Mouse (Mus musculus) thymus, postnatal 25 days (tissue): ENCODE results near the gene Mrc1.
"Not testable (repeated sequence)": the region's sequence is repeated elsewhere in the genome, so short reads cannot be mapped to it uniquely, and the experiment has no call there.

Source experiments
- DNase-seq: peaks from one replicate; pipeline ENCODE4 v3.0.0; 2022

Mrc1 gene

DNA sequence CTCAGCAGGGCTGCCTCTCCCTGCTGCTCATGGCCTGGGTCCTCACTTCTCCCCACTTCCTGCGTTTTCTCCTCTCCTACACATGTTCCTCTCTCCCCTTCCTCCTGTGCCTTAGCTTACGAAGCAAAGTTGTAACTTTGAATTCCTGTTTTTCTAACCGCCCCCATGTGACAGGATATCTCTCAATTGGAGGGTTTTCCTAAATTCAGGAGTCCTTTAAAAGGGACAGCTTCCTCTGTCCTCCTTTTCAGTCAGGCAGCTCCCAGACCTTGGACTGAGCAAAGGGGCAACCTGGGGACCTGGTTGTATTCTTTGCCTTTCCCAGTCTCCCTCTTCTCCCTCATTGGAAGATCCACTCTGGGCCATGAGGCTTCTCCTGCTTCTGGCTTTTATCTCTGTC lies at the start of gene Mrc1:
Gene Mrc1, plus strand, starts transcription at position 244 of the 400 bp plus-strand sequence.
- DNase-seq: no peak

DNA sequence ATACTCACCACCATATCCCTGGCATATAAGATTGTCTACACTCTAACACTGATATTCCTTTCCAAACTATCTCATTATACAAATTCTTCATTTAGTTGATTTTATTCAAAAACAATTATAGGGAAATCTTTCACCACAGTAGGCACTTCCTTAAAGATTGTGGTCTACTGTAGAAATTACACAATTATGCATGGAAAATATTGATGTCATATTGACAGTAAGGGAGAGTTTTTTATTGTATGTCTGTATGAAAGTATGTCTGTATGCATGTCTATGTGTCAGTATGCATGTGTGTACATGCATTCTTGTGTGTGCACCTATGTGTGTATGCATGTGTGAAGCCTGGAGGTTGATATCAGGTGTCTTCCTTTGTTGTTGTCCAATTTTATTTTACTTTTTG lies 44.8 kb upstream of the Mrc1 start:
- no peak for DNase-seq

DNA sequence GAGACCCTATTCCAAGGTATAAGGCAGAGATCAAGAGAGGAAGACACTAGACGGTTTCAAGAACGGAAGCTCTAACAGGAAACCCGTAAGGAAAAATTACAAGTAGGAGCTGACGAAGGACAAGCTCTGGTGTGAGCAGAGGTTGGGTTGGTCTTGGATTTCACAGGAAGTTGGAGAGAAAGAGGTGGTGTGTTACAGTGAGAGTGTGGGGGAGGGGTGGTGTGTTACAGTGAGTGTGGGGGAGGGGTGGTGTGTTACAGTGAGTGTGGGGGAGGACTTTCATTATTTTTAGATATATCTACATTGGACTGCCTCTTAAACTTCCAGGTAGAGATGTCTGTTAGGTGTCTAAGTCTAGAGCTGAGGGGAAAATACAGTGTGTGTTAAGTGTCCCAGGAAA lies 38.5 kb upstream of the Mrc1 start:
- DNase-seq: no peak

DNA sequence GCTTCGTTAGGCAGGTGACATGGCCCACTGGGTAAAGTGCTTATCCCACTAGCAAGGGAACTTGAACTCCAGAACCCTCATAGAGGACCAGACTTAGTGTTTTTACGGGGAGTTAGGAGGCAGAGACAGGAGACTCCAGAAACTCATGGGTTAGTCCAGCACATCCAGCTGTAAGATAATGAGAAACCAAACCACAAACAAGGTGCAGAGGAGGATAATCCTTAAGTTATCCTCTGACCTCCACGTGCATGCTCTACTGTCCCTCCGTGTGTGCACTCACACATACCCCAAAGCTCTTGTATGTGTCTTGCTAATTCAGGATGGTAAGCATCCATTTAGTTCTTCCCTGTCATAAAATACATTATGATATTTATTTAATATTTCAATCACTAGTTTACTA lies 37.6 kb upstream of the Mrc1 start:
- no peak for DNase-seq

DNA sequence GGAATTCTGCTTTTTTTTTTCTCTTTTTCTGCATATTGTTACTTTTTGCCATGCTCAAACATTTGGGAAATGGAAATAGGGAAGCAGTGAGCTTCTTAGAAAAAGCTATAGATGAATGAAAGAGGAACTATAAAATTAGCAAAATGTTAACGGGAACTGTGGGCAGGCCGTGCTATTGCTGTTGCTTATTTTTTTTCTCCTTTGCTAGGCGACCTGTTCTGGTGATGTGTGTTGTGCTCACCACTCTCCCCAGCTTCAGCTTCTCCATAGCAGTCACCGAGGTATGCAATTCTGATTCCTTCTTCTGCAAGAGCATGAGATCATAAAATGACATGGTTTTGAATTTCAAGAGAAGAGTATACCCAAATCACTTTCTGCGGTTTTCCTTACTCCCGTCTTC lies 37.1 kb upstream of the Mrc1 start:
- DNase-seq: no peak

DNA sequence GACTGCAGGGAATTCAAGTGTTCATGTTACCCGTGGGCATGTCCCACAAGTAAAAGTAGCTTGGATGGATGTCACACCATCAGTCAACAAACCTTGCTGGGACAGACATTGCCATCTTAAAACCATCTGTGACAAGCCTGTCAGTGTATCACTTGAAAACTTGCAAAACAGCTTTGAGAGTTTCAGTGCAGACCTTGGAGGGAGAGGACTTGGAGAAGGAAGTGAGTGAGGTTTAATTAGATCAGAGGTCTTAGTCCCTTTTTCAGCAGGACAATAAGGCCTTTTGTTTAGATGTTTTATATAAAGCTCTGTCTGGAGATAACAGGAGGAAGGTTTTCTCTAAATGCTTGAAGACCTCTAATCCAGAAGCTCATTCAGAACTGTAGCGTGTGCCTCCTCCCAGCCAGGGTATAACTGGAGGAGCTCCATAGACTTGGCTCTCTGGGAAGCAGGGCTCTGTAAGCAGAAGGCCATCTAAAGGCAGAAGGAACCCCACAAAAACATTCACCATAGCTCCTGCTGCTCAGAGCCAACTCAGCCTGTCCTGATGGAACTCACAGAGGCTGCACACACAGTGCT lies 30.8 kb upstream of the Mrc1 start:
- not testable (repeated sequence) for DNase-seq

DNA sequence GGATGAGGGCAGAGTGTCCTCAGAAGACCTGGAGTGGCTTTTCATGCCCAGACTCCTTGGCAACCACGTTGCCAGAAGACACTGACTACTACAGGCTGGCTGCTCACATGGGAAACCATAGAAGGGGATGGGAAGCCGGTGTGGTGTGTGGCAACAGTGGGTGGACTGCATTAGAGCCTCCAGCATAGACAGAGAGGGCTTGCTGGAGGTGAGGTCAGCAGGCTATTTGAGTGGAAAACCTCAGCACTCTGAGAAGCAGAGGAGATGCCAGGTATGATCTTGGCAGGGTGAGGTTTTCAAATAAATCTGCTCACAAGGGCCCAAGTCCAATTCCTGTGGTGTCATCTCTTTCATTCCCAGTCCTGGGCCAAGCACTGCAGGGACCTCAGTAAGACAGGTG lies 29.6 kb upstream of the Mrc1 start:
- DNase-seq: no peak

DNA sequence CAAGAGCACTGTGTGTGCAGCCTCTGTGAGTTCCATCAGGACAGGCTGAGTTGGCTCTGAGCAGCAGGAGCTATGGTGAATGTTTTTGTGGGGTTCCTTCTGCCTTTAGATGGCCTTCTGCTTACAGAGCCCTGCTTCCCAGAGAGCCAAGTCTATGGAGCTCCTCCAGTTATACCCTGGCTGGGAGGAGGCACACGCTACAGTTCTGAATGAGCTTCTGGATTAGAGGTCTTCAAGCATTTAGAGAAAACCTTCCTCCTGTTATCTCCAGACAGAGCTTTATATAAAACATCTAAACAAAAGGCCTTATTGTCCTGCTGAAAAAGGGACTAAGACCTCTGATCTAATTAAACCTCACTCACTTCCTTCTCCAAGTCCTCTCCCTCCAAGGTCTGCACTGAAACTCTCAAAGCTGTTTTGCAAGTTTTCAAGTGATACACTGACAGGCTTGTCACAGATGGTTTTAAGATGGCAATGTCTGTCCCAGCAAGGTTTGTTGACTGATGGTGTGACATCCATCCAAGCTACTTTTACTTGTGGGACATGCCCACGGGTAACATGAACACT lies 28.2 kb upstream of the Mrc1 start:
- DNase-seq: not testable (repeated sequence)

DNA sequence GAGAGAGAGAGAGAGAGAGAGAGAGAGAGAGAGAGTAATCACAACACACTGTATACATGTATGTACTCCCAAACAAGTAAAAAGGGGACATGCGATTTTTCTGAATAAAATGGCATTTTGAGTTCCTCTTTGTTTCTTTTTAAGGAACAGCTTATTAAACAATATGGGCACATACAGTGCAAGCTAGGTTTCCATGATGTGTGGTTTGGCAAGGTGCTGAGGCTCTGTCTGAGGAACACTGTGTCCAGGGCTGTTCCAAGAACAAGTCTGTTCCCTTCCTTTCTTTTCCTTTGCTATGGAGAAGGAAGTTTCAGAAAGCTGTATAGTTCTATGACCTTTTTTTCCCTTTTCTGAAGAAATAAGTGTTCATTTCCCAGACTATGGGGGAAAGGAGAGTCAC lies 24.9 kb upstream of the Mrc1 start:
- no peak for DNase-seq

DNA sequence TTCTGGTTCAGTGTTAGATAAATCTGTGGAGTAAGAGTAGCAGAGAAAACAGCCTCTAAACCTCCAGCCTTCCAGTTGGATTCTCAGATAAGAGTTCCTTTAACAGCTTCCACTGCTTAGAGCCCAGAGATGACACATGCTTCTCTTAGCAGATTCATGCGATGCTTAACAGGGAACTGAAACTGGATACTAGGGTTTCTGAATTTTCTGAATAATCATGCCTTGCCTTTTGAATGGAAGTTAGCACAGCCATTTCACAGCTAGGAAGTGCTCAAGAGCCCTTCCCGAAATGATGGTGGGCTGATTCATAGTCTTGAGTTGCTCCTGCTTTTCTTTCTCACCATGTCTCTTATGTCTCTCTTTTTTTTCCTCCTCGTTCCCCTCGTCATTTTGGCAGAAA lies 22.4 kb upstream of the Mrc1 start:
- no peak for DNase-seq

DNA sequence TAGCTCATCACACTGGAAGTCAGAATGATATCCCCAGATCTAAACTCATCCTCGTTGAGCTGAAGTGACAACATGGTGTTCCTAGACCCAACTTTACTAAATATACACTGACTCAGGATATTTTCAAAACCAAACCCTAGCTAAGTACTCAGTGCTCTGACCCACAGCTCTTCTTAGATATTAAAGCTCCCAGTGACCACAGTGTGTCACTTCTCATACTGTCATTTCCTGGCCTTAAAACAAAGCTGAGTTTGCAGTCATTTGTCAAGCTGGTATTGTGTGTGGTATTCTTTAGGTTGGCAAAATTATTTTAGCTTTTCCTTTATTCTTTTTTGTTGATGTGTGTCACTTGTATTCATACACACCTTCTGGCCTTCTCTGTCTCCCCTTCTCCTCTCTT lies 18.5 kb upstream of the Mrc1 start:
- no peak for DNase-seq

DNA sequence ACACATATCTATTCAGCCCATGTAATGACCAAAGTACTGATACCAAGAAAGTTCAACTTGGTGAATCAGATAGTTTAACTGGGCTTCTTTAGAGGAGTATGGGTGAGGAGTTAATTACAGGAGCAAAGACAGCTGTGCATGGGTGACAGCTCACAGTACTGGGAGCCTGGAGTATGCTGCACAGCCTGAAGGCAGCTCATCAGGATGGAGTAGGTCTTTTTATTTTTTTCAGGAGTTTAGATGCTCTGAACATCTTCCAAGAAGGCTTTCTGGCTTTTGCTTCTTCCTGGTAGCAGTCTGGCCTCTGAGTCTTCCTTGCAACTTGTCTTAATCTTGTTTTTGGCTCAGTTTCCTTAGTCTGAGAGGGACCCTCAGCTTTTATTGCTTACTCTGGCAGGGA lies 17.6 kb upstream of the Mrc1 start:
- DNase-seq: no peak

DNA sequence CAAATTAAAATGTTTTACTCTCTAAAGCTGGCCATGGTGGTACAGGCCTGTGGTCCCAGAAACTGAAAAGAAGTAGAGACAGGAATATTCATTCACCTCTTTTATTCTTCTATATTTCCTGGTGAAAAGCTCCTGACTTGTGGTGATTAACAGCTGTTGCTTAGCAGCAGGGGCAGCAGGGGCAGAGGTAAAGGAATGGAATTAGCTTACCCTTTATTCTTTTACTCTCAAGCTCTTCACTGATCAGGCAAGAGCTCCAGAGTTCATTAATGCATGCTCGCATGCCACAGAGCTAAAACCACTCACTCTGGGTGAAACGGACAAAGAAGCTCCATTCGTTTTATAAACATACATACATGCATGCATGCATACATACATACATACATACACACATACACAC lies 14.4 kb upstream of the Mrc1 start:
- no peak for DNase-seq

DNA sequence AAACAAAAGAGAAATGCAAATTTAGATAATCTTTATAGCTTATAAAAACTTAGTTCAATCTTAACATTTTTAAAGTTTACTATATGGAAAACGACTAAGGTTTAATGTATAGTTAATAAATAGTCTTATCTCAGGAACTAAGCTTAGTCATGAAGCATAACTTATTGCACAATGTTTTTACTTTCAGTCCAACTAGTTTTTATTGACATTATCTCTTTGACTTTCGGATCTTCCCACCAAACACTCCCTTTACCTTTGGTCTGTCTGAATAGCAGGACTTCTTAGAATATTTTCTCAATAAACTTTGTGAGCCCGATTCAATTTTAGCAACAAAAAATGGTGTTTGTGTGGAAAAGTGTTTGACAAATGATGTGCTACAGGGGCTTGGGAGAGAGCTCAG lies 12.5 kb upstream of the Mrc1 start:
- DNase-seq: no peak

DNA sequence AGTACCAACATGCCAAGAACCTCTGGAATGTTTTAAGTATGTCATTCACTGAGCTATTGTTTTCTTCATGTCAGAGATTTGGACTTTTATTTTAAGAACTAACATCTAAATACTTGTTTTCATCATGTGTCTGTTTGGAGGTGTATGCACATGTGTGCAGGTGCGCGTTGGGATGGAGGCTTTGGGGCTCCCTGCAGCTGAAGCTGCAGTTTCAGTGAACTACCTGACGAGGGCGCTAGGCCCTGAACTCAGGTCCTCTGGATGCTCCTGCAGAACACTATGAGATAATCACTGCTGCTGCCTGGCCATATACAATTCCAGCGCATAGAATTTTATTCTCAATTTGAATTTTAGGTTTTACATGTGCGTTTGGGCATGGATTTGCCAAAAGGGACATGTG lies 11.1 kb upstream of the Mrc1 start:
- no peak for DNase-seq

DNA sequence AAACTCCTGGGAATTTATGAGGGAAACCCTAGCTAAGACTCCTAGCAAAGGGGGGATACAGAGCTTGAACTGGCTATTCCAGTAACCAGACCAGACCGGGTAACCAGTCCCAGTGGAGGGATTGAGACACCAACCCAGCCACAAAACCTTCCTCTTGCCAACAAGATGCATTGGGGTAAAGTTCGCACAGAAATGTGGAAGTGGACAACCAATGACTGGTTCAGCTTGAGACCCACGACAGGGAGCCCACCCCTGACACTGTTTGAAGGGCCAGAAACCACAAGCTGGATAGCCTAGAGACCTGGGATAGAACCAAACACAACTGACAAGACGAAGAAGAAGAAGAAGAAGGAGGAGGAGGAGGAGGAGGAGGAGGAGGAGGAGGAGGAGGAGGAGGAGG lies 4.8 kb upstream of the Mrc1 start:
- DNase-seq: no peak

DNA sequence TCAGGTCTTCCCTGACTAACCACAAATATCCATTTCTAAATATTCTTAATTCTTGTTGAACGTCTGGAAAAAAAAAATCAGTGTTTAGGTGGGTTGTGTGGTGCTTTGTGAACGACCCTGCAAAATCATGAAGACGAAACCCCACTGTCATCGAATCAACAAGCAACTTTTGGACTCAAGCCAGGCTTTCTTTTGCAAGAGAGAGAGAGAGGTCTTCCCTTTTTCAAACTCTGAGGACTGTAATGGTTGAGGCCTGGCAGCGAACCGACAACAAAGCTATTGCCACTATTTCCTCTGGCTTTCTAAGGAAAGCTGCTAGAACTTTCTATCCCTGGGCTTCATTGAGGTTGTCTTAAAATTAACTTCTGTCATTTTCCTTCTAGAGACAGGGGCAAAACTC lies 697 bp upstream of the Mrc1 start:
- DNase-seq: no peak

DNA sequence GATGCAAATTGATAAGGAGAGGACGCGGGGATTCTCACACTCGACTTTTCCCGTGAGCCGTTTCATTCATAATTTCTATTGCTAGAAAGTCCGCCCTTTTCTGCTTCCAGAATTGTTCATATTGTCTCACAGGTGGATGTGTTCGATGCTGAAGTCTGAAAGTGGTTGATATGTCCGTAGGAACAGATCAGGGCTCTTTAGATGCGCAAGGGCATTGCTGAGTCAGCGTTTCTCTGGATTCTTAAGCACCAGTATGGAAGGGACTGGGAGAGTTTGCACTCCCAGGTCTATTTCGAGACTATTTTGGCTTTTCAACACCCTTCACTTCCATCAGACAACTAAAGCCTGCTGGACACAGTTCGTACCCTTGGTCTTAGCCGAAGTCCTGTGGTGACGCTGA lies 787 bp downstream of the Mrc1 start:
- DNase-seq: no peak

DNA sequence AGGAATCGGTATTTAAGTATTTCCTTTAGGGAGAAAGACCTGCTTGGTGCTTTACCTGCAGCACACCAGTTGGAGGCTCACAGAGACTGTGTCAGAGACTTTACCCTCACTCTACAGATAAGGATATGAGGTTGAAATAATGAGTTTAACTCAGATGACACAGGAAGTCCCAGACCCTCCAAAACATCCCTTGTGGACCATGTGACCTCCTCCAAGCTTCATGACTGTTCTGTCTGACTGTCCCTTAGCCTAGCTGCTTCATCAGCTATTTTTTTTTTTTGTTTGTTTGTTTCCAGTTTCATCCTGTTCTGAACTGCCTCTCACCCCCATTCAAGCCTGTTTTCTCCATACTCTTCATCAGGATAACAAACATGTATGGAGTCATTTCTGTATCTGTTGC lies 3.7 kb downstream of the Mrc1 start:
- DNase-seq: no peak

DNA sequence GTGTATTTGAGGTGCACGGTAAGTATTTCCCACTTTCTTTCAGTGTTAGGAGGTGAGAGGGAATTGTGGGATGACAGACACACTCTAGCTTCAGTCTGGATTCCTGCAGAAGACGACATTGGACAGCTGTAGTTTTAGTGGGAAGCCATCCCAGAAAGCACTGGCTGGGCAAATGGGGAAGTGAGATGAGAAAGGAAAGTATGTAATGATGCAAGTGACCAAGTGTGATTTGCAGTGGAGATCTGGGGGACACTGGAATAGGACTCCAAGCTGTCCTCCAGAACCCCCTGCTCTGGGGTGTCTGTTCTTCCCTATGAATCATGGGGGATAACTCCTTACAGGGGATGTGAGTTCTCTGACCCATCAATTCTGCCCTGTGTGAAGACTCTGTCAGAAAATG lies 4.8 kb downstream of the Mrc1 start:
- no peak for DNase-seq

DNA sequence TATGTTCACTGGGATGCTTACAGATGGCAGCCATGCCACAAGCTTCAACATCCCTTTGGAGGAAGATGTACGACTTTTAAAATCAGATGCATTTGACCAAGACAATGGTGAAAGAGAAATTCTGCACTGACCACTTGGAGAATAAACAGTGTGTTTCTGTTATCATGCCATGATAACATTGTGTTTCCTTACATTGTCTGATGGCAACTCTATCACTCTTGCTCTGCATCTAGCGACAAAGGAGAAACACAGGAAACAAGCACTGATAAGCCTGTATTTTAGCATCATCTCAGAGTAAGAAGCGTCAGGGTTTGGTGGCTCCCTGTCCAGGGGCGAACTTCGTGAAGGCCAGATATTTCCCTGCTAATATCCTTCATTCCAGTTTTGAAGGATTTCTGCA lies 6.1 kb downstream of the Mrc1 start:
- DNase-seq: no peak

DNA sequence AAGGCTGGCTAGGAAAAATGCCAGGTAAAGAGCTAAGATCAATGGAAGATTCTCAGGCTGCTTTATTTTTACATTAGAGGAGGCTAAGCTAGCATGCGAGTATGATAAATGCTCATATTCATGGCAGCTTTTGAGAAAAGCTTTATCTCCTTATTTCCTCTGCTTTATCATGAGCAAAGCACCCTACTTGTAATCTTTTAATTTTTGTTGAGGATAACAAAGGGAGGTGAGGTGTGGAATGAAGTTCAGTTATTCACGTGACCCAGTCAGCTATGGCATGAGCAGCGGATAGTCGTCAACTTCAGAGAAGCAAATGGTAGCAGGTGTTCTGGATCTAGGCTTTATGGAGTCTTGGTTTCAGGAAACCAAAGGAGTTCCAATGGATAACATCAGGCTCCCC lies 7.7 kb downstream of the Mrc1 start:
- no peak for DNase-seq

DNA sequence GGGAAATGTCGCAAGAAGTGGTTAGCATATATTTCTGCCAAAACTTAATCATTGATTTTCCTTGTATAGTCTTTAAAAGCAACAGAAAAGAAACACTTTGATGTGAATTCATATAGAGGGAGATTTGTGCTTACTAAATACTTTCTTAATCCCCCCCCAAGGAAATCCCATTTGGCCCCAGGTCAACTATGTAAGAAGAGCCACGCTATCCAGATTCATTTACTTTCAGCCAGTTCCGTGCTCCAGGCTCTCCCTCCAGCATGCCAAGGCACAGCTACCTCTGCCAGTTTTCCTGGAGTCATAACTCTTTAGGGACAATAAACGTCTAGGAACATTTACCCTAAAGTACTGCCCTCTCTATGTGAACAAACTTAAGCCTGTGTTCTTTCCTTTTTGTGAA lies 8.5 kb downstream of the Mrc1 start:
- DNase-seq: no peak

DNA sequence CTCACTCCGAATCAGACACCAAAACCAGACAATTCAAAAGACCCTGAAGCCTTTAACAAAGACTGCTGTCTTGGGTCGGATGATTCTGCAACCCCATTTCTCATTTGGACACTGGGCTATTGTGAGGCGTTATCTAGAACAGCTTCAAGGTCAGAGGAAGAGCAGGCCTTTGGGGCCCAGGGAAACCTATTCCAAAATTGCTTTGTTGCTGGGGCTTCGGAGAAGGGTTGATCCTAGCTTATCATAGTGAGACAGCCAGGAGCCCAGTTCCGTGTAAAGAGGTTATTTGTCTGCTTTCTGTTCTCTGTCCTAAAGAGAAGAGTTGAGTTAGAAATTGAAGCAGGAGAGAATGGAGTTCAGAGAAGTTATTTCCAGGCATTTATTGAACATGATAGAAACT lies 10.0 kb downstream of the Mrc1 start:
- no peak for DNase-seq

DNA sequence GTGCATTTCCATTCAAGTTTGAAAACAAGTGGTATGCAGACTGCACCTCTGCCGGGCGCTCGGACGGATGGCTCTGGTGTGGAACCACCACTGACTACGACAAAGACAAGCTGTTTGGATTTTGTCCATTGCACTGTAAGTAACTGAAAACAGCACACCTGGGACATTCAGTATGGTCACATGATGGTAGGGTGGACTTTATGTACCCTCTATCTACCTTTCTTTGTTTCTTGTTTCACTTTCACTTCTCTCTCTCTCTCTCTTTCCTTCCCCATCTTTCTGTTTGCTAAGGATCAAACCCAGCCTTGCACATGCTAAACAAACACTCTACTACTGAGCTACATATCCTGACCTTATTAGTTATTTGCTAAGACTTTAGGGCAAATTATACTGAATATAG lies 15.0 kb downstream of the Mrc1 start:
- no peak for DNase-seq

DNA sequence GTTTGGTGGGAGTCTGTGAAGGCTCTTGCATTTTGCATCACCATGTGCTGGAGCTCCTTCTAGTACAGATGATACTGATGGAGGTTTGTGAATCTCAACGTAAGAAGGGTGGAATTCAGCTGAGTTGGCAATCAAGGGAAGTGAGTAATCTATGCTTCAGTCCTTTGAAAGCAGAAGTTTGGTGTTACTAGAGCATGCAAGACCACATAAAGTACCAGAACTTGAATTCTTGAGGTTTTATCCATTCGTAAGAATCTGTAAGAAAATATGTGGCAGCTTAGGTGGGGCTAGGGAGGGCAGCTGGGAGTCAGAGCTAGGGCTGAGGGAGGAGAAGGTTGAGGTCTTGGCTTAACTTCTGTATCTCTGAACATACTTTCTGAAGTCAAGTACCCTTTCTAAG lies 15.5 kb downstream of the Mrc1 start:
- no peak for DNase-seq
